Mouse (Mus musculus) limb, embryonic 15.5 days (tissue): ENCODE measurements around the gene Pard3. TPM values are rescaled to one million over a fixed set of nuclear protein-coding genes. Genes with fewer than 3 reads are reported as not detected.

Experiments
- ATAC-seq: fragments of 200-750 bp; cut with Nextera tagmentation; 2 replicates; pipeline ENCODE4 v1.8.0; 2017; ENCODE audit warnings: low read depth, moderate TSS enrichment; ENCODE audit not compliant: insufficient number of reproducible peaks, low FRiP score, low TSS enrichment
- H3K27ac ChIP-seq: fragments of 300-500 bp; sonication (generic); 2 replicates; pipeline ENCODE4 v1.5.1; 2015; ENCODE audit warnings: moderate library complexity, mild to moderate bottlenecking, inconsistent platforms
- H3K27me3 ChIP-seq: fragments of 300-500 bp; sonication (generic); 2 replicates; pipeline ENCODE4 v1.6.1; 2015; ENCODE audit warnings: inconsistent platforms
- H3K36me3 ChIP-seq: fragments of 300-500 bp; sonication (generic); 2 replicates; pipeline ENCODE4 v1.6.1; 2015; ENCODE audit warnings: inconsistent platforms
- H3K4me1 ChIP-seq: fragments of 300-500 bp; sonication (generic); 2 replicates; pipeline ENCODE4 v1.6.1; 2015; ENCODE audit warnings: inconsistent platforms
- H3K4me2 ChIP-seq: fragments of 300-500 bp; sonication (generic); 2 replicates; pipeline ENCODE4 v1.6.1; 2015; ENCODE audit warnings: mild to moderate bottlenecking, inconsistent platforms
- H3K4me3 ChIP-seq: fragments of 300-500 bp; sonication (generic); 2 replicates; pipeline ENCODE4 v1.5.1; 2015; ENCODE audit warnings: mild to moderate bottlenecking, inconsistent platforms
- H3K9ac ChIP-seq: fragments of 300-500 bp; sonication (generic); 2 replicates; pipeline ENCODE4 v1.6.1; 2015; ENCODE audit warnings: inconsistent platforms
- H3K9me3 ChIP-seq: fragments of 300-500 bp; sonication (generic); 2 replicates; pipeline ENCODE4 v1.6.1; 2016; ENCODE audit warnings: inconsistent platforms
- WGBS: fragments of 180-500 bp; shearing (Covaris S2); methylation state at CpG from one replicate; pipeline ENCODE4 v1.1.7; 2015; 5-methylcytosine and 5-hydroxymethylcytosine counted together
- polyA plus RNA-seq: library from polyadenylated mRNA; unstranded; fragments of >200 nt; fragmentation: Nextera tagmentation; extraction: Ambion mirVana; gene quantifications from 2 replicates; pipeline ENCODE4 v1.2.1, GENCODE M21; 2015

Gene Pard3
- polyA plus RNA-seq, 1 experiment from 2014 or later, result 37.8 TPM

- no peak overlapping the region for H3K4me2 ChIP-seq
- no peak for ATAC-seq
- 67% methylated on average over 2 of the region's 2 CpGs for WGBS
- no peaks in the 10 kb centered on the region; the same call in 1 of the 2 replicates for H3K4me1 ChIP-seq
- H3K4me3 ChIP-seq, result no peak overlapping the region
- H3K36me3 ChIP-seq, result no peaks in the 10 kb centered on the region
- no peaks in the 10 kb centered on the region for H3K9me3 ChIP-seq
- H3K9ac ChIP-seq, result no peak overlapping the region
- H3K27ac ChIP-seq, result no peak overlapping the region
- H3K27me3 ChIP-seq, result no peaks in the 10 kb centered on the region
Measured at GRCm38 (mm10) chr8:127343115-127343514, 279.4 kb downstream of the Pard3 start.

- H3K4me1 ChIP-seq, result no peaks in the 10 kb centered on the region; the same call in 1 of the 2 replicates
- no peak overlapping the region for H3K4me3 ChIP-seq
- no peak for ATAC-seq
- no peak overlapping the region; the same call in 1 of the 2 replicates for H3K27ac ChIP-seq
- H3K4me2 ChIP-seq, result no peak overlapping the region
- no peaks in the 10 kb centered on the region for H3K36me3 ChIP-seq
- H3K27me3 ChIP-seq, result no peaks in the 10 kb centered on the region
- H3K9me3 ChIP-seq, result no peaks in the 10 kb centered on the region
- no peak overlapping the region for H3K9ac ChIP-seq
- 72% methylated on average over 3 of the region's 3 CpGs for WGBS
Measured at GRCm38 (mm10) chr8:127344421-127344820, 280.7 kb downstream of the Pard3 start.

DNA sequence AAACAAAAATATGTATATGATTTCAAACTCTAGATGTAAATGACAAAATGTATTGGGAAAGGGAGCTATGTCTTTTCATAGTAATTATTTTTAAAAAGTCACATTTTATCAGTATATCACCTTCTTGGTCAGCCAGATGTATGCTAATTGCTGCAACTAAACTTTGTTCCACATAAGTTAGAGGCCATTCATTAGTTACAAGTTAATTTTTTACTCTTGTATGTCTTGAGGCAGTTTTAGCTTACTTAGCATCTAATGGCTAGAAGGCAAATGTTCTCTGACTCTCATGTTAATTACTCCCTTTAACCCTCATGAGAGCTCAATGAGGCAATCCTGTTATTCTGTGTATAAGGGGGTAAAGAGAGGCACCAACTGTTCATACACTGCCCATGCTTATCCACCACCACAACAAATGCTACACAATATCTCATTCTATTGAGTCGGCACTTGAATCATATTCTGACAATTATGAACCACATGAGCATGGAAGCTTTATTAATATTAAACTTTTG, 282.3 kb downstream of the Pard3 start:
- Histone ChIP-seq H3K36me3 (no peaks in the 10 kb centered on the region), H3K9me3 (no peaks in the 10 kb centered on the region), H3K4me1 (no peaks in the 10 kb centered on the region; the same call in 1 of the 2 replicates), H3K4me2 (no peak overlapping the region), H3K27me3 (no peaks in the 10 kb centered on the region), H3K9ac (no peak overlapping the region), H3K27ac (no peak overlapping the region), H3K4me3 (no peak overlapping the region)
- no peak for ATAC-seq
- 96% methylated on average over 1 of the region's 1 CpGs for WGBS

DNA sequence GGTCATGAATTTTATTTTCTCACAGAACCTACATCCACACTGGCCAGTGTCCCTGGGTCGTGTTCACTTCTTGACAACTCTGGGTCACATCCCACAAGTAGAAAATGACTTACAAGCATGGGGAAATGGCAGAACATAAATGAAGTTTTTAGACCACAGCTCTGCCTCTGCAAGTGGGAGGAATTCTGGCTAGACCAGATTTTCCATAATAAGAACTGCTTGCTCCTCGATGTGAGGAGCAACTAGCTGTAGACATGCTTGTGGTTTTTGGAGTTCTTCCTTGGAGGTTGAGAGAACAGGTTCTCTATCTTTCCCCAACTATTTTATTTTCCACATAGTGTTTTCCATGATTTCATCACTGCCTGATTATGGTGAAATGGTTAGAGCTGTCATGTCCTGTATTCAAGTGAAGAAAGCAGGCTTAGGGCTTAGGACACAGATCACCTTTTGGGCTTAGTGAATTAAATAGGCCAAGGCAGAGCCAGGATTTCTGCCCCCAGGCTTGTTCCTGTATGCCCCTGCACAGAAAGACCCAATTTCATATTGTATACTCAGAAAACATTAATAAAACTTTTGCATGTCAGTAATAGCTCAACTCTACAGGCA, 284.3 kb downstream of the Pard3 start:
- no peak for ATAC-seq
- Histone ChIP-seq H3K27ac (no peak overlapping the region), H3K4me2 (no peak overlapping the region), H3K9ac (no peak overlapping the region), H3K36me3 (no peaks in the 10 kb centered on the region), H3K27me3 (no peaks in the 10 kb centered on the region), H3K9me3 (no peaks in the 10 kb centered on the region), H3K4me1 (no peaks in the 10 kb centered on the region; the same call in 1 of the 2 replicates), H3K4me3 (no peak overlapping the region)
- WGBS, result 63% methylated on average over 2 of the region's 2 CpGs

DNA sequence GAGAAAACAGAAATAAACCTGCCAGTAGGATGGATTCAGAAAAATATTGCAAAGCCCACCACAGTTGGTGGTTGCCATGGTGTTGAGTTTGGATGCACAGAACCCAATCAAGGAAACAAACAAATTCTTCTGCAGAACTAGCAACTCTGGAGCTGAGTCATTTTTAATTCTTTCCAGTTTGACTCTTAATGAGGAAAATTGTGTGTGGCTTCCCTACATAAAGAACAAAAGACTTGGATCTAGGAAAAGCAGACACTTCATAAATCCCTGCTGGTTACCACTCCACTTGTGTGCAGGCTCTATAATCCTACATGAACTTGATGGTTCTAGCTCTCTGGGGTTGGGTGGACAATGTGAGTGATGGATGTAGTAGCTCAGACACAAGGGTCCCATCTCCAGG, 298.1 kb downstream of the Pard3 start:
- H3K4me2 ChIP-seq, result no peak overlapping the region
- no peak overlapping the region for H3K9ac ChIP-seq
- no peaks in the 10 kb centered on the region for H3K9me3 ChIP-seq
- H3K27ac ChIP-seq, result no peak overlapping the region
- H3K36me3 ChIP-seq, result peaks cover 6% of the 10 kb centered on the region; the same call in 1 of the 2 replicates
- H3K4me1 ChIP-seq, result no peaks in the 10 kb centered on the region; the same call in 1 of the 2 replicates
- no peak for ATAC-seq
- H3K27me3 ChIP-seq, result no peaks in the 10 kb centered on the region
- H3K4me3 ChIP-seq, result no peak overlapping the region

GRCm38 (mm10) chr8:127368347-127368746, 304.7 kb downstream of the Pard3 start:
- ATAC-seq, result no peak

DNA sequence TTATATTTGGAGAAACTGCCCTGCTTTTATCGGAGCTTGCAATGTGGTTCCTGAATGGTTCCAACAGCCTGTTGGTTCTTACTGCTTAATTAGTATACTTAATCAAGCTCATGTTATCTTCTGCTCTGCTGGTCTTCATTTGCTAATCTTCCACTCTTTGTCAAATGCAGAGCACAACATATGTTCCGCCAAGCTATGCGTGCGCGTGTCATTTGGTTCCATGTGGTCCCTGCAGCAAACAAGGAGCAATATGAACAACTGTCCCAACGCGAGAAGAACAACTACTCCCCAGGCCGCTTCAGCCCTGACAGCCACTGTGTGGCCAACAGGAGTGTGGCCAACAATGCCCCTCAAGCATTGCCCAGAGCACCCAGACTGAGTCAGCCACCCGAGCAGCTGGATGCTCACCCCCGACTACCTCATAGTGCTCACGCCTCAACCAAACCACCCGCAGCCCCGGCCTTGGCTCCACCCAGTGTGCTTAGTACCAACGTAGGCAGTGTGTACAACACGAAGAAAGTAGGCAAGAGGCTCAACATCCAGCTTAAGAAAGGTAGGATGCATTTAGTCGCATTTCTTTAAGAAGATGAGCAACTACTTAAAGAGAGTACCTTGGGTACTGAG, 307.7 kb downstream of the Pard3 start:
- Histone ChIP-seq H3K27ac (no peak overlapping the region), H3K36me3 (peaks cover 17% of the 10 kb centered on the region), H3K4me3 (no peak overlapping the region), H3K27me3 (no peaks in the 10 kb centered on the region), H3K4me2 (no peak overlapping the region), H3K9me3 (no peaks in the 10 kb centered on the region), H3K9ac (no peak overlapping the region), H3K4me1 (no peaks in the 10 kb centered on the region; the same call in 1 of the 2 replicates)
- ATAC-seq, result no peak
- 95% methylated on average over 16 of the region's 16 CpGs for WGBS

More at GRCm38 (mm10) chr8:127368347-127368746, 304.7 kb downstream of the Pard3 start:
- H3K4me2 ChIP-seq, result no peak overlapping the region
- peaks cover 17% of the 10 kb centered on the region for H3K36me3 ChIP-seq
- no peaks in the 10 kb centered on the region for H3K9me3 ChIP-seq
- H3K4me3 ChIP-seq, result no peak overlapping the region
- 77% methylated on average over 3 of the region's 3 CpGs for WGBS
- no peaks in the 10 kb centered on the region; the same call in 1 of the 2 replicates for H3K4me1 ChIP-seq
- H3K27me3 ChIP-seq, result no peaks in the 10 kb centered on the region
- H3K9ac ChIP-seq, result no peak overlapping the region
- H3K27ac ChIP-seq, result no peak overlapping the region

DNA sequence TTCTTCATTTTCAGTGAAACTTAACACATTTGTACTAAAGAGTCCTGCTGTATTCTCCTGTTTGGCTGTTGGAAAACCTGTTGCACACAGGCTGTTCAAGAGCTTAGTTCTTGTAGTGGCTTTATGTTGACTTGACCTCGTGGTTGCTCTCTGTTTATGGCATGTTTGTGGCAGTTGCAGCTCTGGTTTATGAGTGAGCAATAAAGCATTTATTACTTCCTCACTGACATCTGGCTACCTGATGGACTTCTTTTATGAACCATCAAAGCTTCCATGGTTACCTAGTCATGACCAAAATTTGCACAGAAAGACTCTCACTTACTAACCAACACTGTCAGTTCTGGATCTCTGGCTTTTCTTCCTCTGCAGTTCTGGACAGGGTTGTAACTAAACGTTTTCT, 314.1 kb downstream of the Pard3 start:
- Histone ChIP-seq H3K4me3 (no peak overlapping the region), H3K27me3 (no peaks in the 10 kb centered on the region), H3K9me3 (no peaks in the 10 kb centered on the region), H3K4me1 (no peaks in the 10 kb centered on the region), H3K9ac (no peak overlapping the region), H3K36me3 (peaks cover 9% of the 10 kb centered on the region), H3K4me2 (no peak overlapping the region), H3K27ac (no peak overlapping the region)
- ATAC-seq, result no peak
- WGBS, result 12% methylated on average over 2 of the region's 2 CpGs

DNA sequence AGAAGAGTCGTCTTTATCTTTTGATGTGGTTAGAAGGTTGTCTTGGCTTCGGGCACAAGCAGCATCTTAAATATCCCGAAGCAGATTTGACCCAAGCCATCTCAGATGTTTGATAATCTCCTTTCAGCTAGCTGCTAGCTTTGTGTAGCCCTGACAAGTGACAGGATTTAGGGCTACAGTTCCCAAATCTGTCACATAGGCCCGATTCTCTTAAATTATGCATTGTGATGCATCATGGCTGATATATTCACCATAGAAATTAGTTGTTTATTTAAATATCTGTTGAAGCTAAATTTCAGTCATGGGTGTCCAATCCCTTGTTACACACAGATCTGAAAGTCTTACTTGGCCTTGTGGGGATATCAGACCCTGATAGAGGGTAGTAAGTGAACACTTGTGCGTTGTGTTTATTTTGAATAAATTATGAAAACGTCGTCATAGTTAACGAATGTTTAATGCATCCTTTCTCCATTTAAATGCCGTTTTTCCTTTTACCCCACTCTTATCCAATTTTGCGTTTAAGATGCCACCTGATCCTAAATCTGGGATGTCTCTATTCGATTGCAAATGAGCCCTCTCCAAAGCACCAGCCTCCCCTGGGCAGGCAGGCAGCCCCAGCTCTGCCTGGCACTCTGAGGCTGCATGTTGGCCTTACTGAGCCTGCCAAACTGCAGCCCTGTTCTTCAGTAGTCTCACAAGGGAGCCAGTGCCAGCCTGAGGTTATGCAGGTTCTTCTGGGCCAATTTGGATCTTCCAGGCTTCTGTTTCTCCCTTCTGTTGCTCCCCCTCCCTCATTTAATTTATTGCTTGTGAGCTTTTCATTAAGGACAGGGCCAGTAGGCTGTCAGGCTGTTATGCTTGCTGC, 315.5 kb downstream of the Pard3 start:
- Histone ChIP-seq H3K4me2 (no peak overlapping the region), H3K9ac (no peak overlapping the region), H3K27me3 (no peaks in the 10 kb centered on the region), H3K9me3 (0 out of 2 replicates have a peak, but pooled peaks cover 4% of the 10 kb centered on the region), H3K27ac (no peak overlapping the region), H3K4me1 (no peaks in the 10 kb centered on the region), H3K36me3 (peaks cover 17% of the 10 kb centered on the region), H3K4me3 (no peak overlapping the region)
- 70% methylated on average over 11 of the region's 11 CpGs for WGBS
- ATAC-seq, result no peak

GRCm38 (mm10) chr8:127381259-127381658, 317.6 kb downstream of the Pard3 start:
- H3K4me1 ChIP-seq, result no peaks in the 10 kb centered on the region
- H3K27ac ChIP-seq, result no peak overlapping the region
- no peak overlapping the region for H3K4me3 ChIP-seq
- no peak for ATAC-seq
- 93% methylated on average over 3 of the region's 3 CpGs for WGBS
- H3K9me3 ChIP-seq, result 0 out of 2 replicates have a peak, but pooled peaks cover 4% of the 10 kb centered on the region
- H3K4me2 ChIP-seq, result no peak overlapping the region
- H3K9ac ChIP-seq, result no peak overlapping the region
- H3K36me3 ChIP-seq, result peaks cover 17% of the 10 kb centered on the region
- no peaks in the 10 kb centered on the region for H3K27me3 ChIP-seq

DNA sequence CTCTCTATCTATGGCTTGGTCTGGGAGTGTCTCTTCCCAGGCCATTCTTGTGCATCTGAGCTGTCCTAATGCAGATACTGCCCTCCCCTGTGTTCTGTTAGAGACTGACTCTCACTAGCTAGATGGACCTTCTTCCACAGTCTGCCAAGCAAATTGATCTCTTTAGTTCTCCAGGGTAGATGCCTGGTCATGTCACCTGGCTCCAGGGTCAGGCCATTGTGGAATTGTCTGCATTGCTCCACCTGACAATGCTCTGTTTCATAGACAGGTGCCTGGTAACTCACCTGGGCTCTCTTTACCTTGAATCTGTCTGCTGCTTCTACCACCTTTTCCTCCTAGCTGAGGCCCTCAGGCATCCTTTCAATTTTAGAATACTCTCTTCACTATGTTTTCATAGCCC, 329.0 kb downstream of the Pard3 start:
- Histone ChIP-seq H3K4me1 (no peaks in the 10 kb centered on the region), H3K4me2 (no peak overlapping the region), H3K4me3 (no peak overlapping the region), H3K36me3 (peaks cover 25% of the 10 kb centered on the region), H3K9me3 (no peaks in the 10 kb centered on the region; the same call in 1 of the 2 replicates), H3K27ac (no peak overlapping the region), H3K27me3 (no peaks in the 10 kb centered on the region), H3K9ac (no peak overlapping the region)
- ATAC-seq, result no peak

- H3K4me1 ChIP-seq, result no peaks in the 10 kb centered on the region
- no peak overlapping the region for H3K27ac ChIP-seq
- no peaks in the 10 kb centered on the region for H3K9me3 ChIP-seq
- H3K27me3 ChIP-seq, result no peaks in the 10 kb centered on the region
- no peak overlapping the region for H3K4me2 ChIP-seq
- 61% methylated on average over 4 of the region's 4 CpGs for WGBS
- H3K36me3 ChIP-seq, result peaks cover 25% of the 10 kb centered on the region
- H3K9ac ChIP-seq, result no peak overlapping the region
- no peak for ATAC-seq
- H3K4me3 ChIP-seq, result no peak overlapping the region
Measured at GRCm38 (mm10) chr8:127395488-127395887, 331.8 kb downstream of the Pard3 start.
